Mouse (Mus musculus) skeletal muscle tissue, adult 2 months (tissue): Measurements from ENCODE around the gene Btbd1.
A peak's percentile ranks its signal among the peaks of the same experiment; 100 is the strongest.
"Not testable (repeated sequence)": the region's sequence is repeated elsewhere in the genome, so short reads cannot be mapped to it uniquely, and the experiment has no call there.

Source experiments
- DNase-seq: peaks from one replicate; pipeline ENCODE4 v3.0.0-alpha.2; 2012; ENCODE audit warnings: low read depth, low spot score

Btbd1 gene

GRCm38 (mm10) chr7:81849633-81850032, 20.4 kb upstream of the Btbd1 start:
- no peak for DNase-seq

- no peak for DNase-seq
Observed at GRCm38 (mm10) chr7:81849214-81849613, 20.0 kb upstream of the Btbd1 start.

DNA sequence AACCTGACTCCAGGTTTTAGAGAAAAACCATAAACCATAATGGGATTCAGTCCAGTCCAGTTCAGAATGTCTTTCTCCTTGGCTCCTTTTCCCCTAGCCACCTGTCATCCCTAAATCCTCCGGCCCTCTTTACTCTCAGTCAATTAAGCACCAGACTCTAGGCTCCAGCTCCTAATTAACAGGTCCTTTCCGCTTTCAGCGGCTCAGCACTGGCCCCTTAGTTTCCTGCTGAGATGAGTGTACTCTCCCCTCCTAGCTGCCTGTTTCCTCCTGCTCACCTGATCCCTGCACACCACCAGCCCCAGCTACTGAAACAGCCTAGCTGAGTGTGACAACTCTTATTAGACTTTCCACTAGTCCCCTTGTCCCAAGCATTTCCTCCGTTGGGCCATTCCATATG, 18.5 kb upstream of the Btbd1 start:
- DNase-seq, result no peak

- no peak for DNase-seq
Observed at GRCm38 (mm10) chr7:81847010-81847409, 17.8 kb upstream of the Btbd1 start.

- DNase-seq, result no peak
Observed at GRCm38 (mm10) chr7:81846008-81846407, 16.8 kb upstream of the Btbd1 start.

DNA sequence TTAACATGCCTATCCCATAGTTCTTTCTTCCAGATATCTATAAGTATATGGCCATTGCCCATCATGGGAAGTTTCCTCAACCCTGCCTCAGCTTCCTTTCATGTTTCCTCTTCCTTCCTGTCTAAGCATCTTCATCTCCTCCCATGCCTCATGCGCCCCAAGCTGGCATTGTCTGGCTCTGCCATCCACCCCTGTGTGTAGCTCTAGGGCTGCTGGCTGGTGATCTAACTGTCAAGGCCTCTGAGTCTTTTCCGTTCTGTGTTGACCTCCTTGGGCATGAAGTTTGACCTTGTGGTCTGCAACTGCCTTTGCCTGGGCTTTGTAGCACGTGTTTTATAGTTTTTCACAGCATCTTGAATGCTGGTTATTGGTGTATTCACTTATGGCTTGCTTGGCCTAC, 16.1 kb upstream of the Btbd1 start:
- no peak for DNase-seq

- DNase-seq, result no peak
Observed at GRCm38 (mm10) chr7:81844801-81845200, 15.6 kb upstream of the Btbd1 start.

DNA sequence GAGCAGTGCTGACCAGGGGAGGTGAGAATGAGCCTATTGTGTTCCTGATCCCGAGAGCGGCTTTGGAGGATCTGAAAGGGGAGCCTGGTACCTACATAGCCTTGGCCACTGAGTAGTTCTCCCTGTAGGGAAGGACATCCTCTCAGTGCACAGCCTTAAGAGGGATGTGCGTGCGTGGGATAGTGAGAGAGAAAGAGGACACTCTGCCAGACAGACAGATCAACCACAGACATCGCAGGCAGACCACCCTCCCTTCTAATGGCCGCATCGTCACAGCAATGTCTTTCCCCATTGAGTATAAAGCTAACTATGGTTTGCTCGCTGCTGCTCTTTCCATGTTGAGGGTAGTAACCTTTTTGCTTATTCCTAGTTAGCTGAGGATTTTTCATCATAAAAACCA, 14.7 kb upstream of the Btbd1 start:
- no peak for DNase-seq

- DNase-seq, result no peak
Observed at GRCm38 (mm10) chr7:81842998-81843397, 13.8 kb upstream of the Btbd1 start.

DNA sequence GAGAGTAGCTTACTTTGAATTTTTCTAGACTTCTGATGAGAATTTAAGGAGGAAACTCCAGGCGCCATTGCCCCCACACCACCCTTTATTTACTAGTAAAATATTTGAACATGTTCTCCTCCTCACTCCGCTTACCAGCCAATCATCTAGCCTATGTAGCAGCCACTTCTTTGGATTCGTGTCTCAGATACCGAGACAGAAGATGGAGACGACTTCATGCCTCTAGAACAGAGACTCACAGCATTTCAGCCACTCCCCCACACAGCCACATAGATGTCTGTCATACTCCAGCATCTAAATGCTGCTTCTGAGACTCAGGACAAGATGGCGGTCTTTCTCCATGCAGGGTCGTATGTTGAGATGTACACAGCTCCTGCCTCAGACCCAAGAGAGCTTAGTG, 12.9 kb upstream of the Btbd1 start:
- DNase-seq, result no peak

DNA sequence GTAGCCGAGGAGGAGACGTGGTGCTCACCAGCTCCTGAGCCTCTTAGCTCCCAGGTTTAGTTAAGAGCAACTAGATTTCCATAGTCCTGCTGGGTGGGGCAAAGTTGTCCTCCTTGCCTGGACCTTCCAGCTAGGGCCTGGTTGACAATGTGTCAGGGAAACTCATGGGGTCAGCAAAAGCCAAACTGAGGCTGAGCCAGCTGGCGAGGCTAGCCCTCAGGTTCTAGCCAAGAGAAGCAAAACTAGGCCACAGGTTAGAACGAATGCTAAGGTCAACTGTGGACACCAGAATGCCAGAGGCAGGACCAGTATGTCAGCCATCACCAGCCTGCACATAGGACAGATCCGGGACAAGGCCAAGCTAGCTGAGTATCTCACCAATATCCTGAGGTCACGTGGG, 12.2 kb upstream of the Btbd1 start:
- peak; percentile 67 for DNase-seq

DNA sequence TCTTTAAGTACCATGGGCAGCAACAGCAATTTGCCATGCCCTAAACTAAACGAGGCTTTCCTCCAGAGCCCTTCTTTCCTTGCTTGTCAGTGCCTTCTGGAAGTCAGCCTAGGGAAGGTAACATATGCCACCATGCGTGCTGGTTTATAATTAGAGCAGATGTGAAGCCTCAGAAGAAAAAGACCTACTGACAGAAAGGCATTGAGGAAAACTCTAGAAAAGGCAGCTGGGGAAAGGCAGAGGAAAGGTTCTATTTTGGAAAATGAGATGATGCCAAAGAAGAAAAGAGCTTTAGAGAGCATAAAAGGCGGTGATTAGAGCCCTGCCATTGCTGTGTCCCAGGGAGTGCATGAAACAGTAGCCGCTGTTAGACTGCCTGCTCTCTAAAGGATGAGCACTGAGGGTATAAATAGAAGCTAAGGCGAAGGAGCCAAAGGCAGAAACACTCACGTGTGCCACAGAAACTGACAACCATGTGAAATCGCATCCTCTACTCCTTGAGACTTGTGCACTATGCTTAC, 11.5 kb upstream of the Btbd1 start:
- DNase-seq, result peak; percentile 76

DNA sequence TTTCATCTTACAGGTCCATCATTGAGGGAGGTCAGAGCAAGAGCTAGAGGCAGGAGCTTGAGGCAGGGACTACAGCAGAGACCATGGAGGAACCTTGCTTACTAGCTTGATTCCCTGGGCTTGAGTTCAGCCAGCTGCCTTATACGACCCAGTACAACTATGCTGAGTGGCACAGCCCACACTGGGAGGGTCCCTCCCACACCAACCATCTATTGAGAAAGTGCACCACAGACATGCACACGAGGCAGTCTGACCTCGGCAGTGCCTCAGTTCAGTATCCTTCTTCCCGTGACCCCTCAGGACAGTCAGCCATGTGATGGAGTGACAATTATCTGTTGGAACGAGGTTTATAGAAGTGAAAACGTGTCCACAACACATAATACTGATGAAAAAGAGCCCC, 10.5 kb upstream of the Btbd1 start:
- DNase-seq, result no peak

DNA sequence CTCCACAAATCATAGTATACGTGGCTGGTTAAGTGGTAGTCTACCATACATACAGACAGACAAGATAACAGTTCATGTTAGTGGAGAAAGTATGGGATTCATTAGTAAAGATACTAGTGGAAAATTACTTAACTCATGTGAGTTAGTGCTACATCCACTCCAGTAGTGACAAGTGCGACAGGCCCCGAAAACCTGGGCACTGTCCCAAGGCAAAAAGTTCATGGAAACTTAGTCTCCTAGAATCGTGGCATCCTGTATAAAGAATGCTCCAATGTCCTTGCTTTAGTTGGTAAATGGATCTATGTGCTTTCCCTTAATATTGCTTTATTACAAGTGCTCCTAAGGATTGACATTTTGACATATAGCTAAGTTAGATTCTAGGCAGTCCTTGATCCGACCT, 8.5 kb upstream of the Btbd1 start:
- DNase-seq, result not testable (repeated sequence)

- no peak for DNase-seq
Observed at GRCm38 (mm10) chr7:81835430-81835829, 6.2 kb upstream of the Btbd1 start.

DNA sequence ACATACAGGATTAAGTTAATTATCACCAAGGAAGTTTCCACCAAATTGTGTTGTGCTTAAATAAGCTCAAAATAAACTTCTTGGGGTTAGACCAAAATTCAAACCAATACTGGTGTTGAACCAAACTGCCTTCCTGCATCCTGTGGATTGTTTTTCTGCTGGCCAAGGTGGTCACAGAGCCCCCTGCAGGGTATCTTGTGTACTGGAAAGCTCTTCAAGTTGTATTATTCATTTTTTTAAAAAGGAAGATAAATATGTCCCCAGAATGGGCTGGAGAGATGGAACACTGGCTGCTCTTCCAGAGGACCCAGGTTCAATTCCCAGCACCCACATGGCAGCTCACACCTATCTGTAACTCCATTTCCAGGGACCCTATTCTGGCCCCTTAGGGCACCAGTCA, 5.6 kb upstream of the Btbd1 start:
- DNase-seq, result no peak

DNA sequence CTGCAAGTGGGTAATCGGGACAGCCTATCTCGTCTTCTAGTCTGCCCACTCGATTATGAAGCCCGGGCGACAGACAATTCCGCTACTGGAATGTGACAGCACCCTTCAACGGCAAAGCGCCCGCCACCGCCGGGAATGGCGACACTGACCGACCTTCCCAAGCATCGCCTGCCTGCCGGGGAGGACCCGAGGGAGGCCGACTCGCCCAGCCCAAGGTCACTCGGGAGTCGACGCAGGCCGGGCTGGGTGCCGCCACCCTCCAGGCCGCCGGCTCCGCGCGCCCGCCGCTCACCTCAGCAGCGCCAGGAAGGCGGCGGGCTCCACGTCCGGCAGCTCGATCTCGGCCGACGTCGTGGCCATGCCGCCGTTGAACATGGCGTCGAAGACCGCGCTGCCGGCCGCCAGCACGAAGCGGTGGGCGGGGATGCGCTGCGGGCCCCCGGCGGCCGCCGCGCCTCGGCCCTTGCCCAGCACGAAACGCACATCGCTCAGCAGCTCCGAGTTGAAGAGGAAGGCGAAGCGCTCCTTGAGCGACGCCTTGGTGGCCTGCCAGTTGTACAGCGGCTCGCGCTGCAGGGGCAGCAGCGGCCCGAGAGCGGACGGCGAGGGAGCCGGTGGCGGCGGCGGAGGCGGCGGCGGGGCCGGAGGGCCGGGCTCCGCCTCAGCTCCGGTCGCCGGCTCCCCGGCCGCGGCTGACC, 401 bp downstream of the Btbd1 start:
- no peak for DNase-seq

GRCm38 (mm10) chr7:81827806-81828667, 1.2 kb downstream of the Btbd1 start:
- no peak for DNase-seq

DNA sequence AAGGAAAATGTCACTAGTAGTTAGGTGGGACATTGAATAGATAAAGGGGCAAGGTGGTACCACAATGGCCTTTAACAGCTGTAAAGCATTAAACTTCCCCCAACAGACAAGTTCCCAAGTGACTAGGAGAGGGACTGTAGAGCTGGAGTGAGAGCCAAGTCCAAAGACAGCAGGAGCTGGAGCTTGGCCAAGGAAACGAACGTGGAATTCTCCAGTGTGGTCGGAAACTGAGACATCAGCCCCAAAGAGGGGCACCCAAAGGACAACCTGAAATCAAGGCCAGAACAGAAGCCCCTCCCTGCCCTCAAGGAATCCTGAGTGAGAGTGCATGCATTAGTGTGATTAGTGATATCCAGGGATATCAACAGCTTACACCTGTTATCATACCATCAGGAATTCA, 3.9 kb downstream of the Btbd1 start:
- DNase-seq, result no peak

DNA sequence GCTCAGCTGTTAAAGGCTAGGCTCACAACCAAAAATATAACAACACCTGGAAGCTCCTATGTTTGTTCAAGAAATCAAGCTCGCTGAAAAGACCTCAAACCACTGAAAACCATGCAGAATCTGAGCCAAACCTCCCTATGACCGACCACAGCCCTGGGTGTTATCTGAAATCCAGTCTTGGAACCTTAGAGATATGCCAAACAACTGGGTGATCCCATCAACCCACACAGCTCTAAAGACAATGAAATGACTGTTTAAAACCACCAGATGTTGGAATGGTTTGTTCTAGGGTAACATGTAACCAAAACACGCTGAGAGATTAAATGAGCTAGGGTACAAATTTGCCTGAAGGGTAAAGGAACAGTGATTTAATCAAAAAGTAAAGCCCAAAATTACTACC, 4.3 kb downstream of the Btbd1 start:
- no peak for DNase-seq

- no peak for DNase-seq
Observed at GRCm38 (mm10) chr7:81806067-81806466, 23.2 kb downstream of the Btbd1 start.

- peak; percentile 92 for DNase-seq
Observed at GRCm38 (mm10) chr7:81789095-81789757, 40.0 kb downstream of the Btbd1 start, which contains the start of gene 3110040N11Rik. Gene 3110040N11Rik (minus strand): TSS chr7:81789478.
